Mouse (Mus musculus) left cerebral cortex, postnatal 36 days (tissue): ENCODE data around the gene Rasgef1b. TPM values are rescaled to one million over a fixed set of nuclear protein-coding genes. Genes with fewer than 3 reads are reported as not detected.

Experiments
- total RNA-seq, 2 experiments: library from RNA; stranded (reverse); gene quantifications; 2 replicates each; pipeline ENCODE4 v1.2.3; 2021

Gene Rasgef1b
- total RNA-seq, 2 experiments from 2014 or later, result 85.1 to 90.1 TPM

Other genes with a start within 250 kb of the Rasgef1b start
- under 1 TPM; 0.75 to 0.76 TPM for gene Vamp9, start 177.2 kb upstream of the Rasgef1b start, total RNA-seq
- 100 to 1,000 TPM; 178 to 207 TPM for gene Hnrnpd, start 249.9 kb upstream of the Rasgef1b start, total RNA-seq
- gene 4930524J08Rik, start 250.0 kb upstream of the Rasgef1b start, total RNA-seq, result 1 to 10 TPM; 1.2 to 1.9 TPM